Mouse (Mus musculus): Measurements from ENCODE around the gene 9130409I23Rik. TPM values are rescaled to one million over a fixed set of nuclear protein-coding genes. Genes with fewer than 3 reads are reported as not detected.
A peak's percentile ranks its signal among the peaks of the same experiment; 100 is the strongest.

The 9130409I23Rik gene
- polyA plus RNA-seq, 1 experiment from 2014 or later: 0.03 TPM

DNA sequence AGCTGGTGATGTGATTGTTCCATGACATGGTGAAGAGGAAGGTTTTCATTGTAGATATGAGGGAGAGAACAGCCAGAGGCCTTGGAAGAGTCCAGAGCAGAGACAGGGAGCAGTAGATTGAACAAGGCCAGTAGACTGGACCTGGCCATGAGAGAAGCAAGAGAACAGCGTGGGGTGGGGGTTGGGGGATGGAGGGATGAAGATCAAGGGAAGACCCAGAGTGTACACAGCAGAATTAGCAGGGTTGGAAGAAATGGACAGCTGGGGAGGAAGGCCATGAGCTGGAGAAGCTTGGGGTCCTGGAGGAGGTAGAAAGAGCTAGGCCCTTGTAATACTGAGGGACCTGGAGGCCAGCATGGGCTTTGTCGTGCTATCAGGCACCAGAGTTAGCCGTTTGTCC lies 38.6 kb upstream of the 9130409I23Rik start:
- ChIA-PET CTCF (interaction anchor here (1.1 to 1.3 kb wide), 2 partner anchors 9 to 13 kb away, joined by 3 read pairs; no protein-coding TSS in a partner anchor), POLR2A (no interaction called here)
- no peaks in the 10 kb centered on the region for H3K27me3 ChIP-seq
- TF ChIP-seq CTCF (IDR thresholded peaks at IDR 0.05): no peak
- no peak for ATAC-seq
- in situ Hi-C loops (cut with MboI; ENCODE audit: low pct_unique_long_range_greater_than_20kb): no loop called here
- DNase-seq (ENCODE audit: low read depth, low spot score): no peak

DNA sequence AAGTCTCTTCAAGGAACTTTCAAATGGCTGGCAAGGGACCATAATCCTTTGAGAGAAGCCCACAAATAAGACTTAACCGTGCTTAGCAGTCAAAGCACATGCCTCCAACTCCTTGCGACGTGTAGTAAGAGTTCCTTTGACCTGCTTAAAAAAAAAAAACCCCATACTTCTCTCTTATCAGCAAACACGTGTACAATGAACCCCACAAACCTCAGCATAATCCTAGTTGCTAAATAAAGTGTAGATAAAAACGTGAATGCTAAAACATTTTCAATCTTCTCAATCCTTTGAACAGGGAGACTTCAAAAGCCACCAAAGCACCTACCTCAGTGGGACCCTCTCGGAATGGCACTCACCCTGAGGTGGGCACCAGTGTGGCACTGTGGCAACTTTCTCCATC lies 37.6 kb upstream of the 9130409I23Rik start:
- no peak for TF ChIP-seq CTCF (IDR thresholded peaks at IDR 0.05)
- ChIA-PET POLR2A (no interaction called here), CTCF (no interaction called here)
- in situ Hi-C loops (cut with MboI; ENCODE audit: low pct_unique_long_range_greater_than_20kb): no loop called here
- no peak for ATAC-seq
- H3K27me3 ChIP-seq: no peaks in the 10 kb centered on the region
- no peak for DNase-seq (ENCODE audit: low read depth, low spot score)

- no peak for DNase-seq (ENCODE audit: low read depth, low spot score)
- ChIA-PET POLR2A (no interaction called here), CTCF (no interaction called here)
Observed at GRCm38 (mm10) chr1:181014731-181015500, 36.1 kb upstream of the 9130409I23Rik start.

DNA sequence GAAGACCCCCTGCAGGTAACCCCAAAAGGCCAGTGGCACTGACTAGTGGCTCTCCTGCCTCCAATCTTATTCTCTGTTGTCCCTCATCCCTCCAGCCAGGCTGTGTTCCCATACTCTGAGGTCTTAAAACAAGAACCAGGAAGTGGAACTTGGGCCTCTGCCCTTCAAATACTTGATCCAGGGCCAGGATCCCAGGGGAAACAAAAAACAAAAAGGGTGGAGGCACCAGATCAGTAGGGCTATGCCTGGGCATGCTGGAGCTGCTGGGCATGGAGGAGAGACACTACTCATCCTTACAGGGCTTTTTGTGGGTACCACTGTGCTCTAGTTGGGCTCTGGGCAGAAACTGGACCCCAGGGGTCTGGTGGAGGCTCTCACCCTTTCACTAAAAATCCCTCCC lies 35.5 kb upstream of the 9130409I23Rik start:
- DNase-seq (ENCODE audit: low read depth, low spot score) (no peak), ATAC-seq (peak; percentile 21)
- ChIA-PET CTCF (no interaction called here), POLR2A (no interaction called here)
- in situ Hi-C loops (cut with MboI; ENCODE audit: low pct_unique_long_range_greater_than_20kb): no loop called here
- H3K27me3 ChIP-seq: no peaks in the 10 kb centered on the region
- TF ChIP-seq CTCF (IDR thresholded peaks at IDR 0.05): no peak

More at GRCm38 (mm10) chr1:181014731-181015500, 36.1 kb upstream of the 9130409I23Rik start:
- in situ Hi-C loops (cut with MboI; ENCODE audit: low pct_unique_long_range_greater_than_20kb): no loop called here
- TF ChIP-seq CTCF (IDR thresholded peaks at IDR 0.05): no peak
- no peak for ATAC-seq
- no peaks in the 10 kb centered on the region for H3K27me3 ChIP-seq

DNA sequence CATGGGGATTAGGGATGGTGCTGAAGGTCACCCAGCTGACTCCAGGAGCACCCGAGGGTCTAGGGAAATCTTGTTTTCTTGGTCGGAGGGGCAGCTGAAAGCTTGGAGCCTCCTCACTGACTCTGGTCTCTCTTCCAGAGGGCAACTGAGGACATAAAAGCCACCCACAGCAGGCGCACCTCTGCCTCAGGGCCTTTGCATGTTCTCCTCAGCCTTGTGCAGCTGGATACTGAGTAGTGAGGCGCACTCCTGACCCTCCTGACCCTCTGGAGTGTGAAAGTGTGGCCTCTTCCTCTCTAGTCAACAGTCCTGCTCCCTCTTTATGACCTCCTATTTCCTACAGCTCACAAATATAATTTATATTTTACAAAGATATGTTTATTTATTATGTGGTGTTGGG lies 35.0 kb upstream of the 9130409I23Rik start:
- DNase-seq (ENCODE audit: low read depth, low spot score) (no peak), ATAC-seq (no peak)
- no peaks in the 10 kb centered on the region for H3K27me3 ChIP-seq
- in situ Hi-C loops (cut with MboI; ENCODE audit: low pct_unique_long_range_greater_than_20kb): no loop called here
- no peak for TF ChIP-seq CTCF (IDR thresholded peaks at IDR 0.05)
- ChIA-PET POLR2A (no interaction called here), CTCF (no interaction called here)

- ChIA-PET CTCF (no interaction called here), POLR2A (no interaction called here)
- H3K27me3 ChIP-seq: no peaks in the 10 kb centered on the region
- DNase-seq (ENCODE audit: low read depth, low spot score): no peak
- ATAC-seq: no peak
- in situ Hi-C loops (cut with MboI; ENCODE audit: low pct_unique_long_range_greater_than_20kb): no loop called here
- TF ChIP-seq CTCF (IDR thresholded peaks at IDR 0.05): no peak
Observed at GRCm38 (mm10) chr1:181016532-181017131, 34.4 kb upstream of the 9130409I23Rik start.

DNA sequence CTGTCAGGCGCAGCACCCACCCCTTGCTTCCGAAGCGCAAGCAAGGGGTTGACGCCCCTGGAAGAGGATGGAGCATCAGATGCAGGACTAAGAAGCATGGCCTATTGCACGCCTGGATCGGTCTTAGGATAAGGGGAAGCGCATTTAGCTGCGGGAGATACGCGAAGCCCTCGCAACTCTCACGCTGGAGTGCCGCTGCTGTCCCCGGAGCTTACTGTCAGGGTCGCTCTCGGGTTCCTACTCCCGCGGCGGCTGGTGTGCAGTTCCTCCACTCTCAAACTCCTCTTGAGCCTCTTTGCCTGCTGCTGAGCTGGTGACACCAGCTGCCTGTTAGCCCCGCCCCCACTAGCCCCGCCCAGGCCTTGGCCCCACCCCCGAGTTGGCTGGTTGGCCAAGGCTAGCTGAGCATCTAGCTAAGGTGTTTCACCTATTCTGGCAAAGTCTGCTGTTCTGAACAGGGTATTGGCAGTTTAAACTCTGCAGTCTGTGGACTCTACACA lies 33.8 kb upstream of the 9130409I23Rik start:
- ChIA-PET CTCF (no interaction called here), POLR2A (no interaction called here)
- ATAC-seq (no peak), DNase-seq (ENCODE audit: low read depth, low spot score) (no peak)
- no peaks in the 10 kb centered on the region for H3K27me3 ChIP-seq
- TF ChIP-seq CTCF (IDR thresholded peaks at IDR 0.05): no peak
- in situ Hi-C loops (cut with MboI; ENCODE audit: low pct_unique_long_range_greater_than_20kb): no loop called here

- DNase-seq (ENCODE audit: low read depth, low spot score) (no peak), ATAC-seq (no peak)
- ChIA-PET POLR2A (interaction anchor here (0.5 kb wide), 1 partner anchor 79 kb away, joined by 3 read pairs; no protein-coding TSS in a partner anchor), CTCF (no interaction called here)
- no peak for TF ChIP-seq CTCF (IDR thresholded peaks at IDR 0.05)
- in situ Hi-C loops (cut with MboI; ENCODE audit: low pct_unique_long_range_greater_than_20kb): no loop called here
- no peaks in the 10 kb centered on the region for H3K27me3 ChIP-seq
Observed at GRCm38 (mm10) chr1:181017890-181018420, 33.1 kb upstream of the 9130409I23Rik start.

DNA sequence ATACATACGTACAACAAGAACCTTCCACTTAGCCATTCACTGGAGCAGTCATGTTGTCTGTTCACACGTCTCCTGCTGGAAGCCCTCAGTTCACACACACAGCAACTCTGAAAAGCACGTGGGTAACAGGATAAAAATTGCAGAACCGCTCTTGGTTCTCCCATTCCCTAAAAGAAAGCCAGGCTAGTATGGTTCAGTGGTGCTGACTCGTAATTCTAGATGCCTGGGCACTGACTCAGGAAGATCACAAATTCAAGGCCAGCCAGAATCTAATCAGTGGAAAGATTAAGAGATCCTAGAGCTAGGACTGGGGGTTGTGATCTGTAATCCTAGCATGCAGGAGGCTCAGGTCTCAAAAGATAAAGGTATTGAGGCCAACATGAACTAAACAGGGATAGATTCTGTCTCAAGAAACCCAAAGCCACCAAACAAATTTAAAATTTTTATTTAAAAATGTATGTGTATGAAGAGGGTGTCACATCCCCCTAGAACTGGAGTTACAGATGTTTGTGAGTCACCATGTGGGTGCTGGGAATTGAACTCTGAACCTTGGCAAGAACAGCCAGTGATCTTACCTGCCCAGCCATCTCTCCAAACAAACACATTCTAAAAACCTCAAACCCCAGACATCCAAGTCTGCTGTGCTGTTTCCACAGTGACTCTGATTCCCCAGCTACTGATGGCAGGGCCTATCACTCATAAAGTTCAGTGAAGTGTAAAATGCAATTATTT lies 30.1 kb upstream of the 9130409I23Rik start, which contains the start of gene Ephx1:
Gene Ephx1 (minus strand): TSS at position 149 of the 732 bp plus-strand sequence.
- ATAC-seq (peak; percentile 30), DNase-seq (ENCODE audit: low read depth, low spot score) (peak; percentile 47)
- POLR2A ChIA-PET: no interaction called here
- no peaks in the 10 kb centered on the region for H3K27me3 ChIP-seq
- CTCF ChIA-PET: interaction anchor here (0.9 to 2.1 kb wide), 5 partner anchors 9 to 39 kb away, joined by 3 to 10 read pairs (median 3); no protein-coding TSS in a partner anchor
- in situ Hi-C loops (cut with MboI; ENCODE audit: low pct_unique_long_range_greater_than_20kb): no loop called here
- TF ChIP-seq CTCF (IDR thresholded peaks at IDR 0.05): no peak

DNA sequence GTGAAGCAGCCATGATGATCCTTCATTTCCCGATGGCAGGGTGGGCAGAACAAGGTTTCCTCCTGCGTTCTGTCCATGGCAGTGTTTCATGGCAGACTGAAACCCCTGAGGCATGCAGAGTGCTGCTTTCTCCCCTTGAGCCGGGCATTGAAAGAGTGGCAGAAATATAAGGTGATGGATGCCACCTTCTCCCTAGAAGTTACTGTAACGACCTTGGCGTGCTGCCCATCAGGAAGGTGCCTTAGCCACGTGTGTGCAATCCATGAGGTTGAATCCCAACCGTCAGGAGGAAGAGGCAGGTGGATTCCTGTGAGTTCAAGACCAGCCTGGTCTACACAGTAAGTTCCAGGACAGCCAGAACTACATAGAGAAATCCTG lies 29.6 kb upstream of the 9130409I23Rik start:
- in situ Hi-C loops (cut with MboI; ENCODE audit: low pct_unique_long_range_greater_than_20kb): no loop called here
- TF ChIP-seq CTCF (IDR thresholded peaks at IDR 0.05): no peak
- ChIA-PET POLR2A (no interaction called here), CTCF (interaction anchor here (1.0 to 2.1 kb wide), 6 partner anchors 9 to 147 kb away, joined by 3 to 10 read pairs (median 4); no protein-coding TSS in a partner anchor)
- DNase-seq (ENCODE audit: low read depth, low spot score): no peak
- H3K27me3 ChIP-seq: no peaks in the 10 kb centered on the region
- ATAC-seq: peak; percentile 4
